Mouse (Mus musculus): Measurements from ENCODE around the gene Gar1. TPM values are rescaled to one million over a fixed set of nuclear protein-coding genes. Genes with fewer than 3 reads are reported as not detected.
A peak's percentile ranks its signal among the peaks of the same experiment; 100 is the strongest.

Gene Gar1
- total and polyA plus RNA-seq, 2 experiments from 2014 or later = 0.11 to 14.7 TPM

GRCm38 (mm10) chr3:129803765-129804164, 27.4 kb downstream of the Gar1 start, which contains the start of gene Lrit3:
Gene Lrit3 (minus strand): TSS chr3:129804030.
- Histone ChIP-seq H3K9me3 (replicated peaks; ENCODE audit: control insufficient read depth, low read length) (no peaks in the 10 kb centered on the region), H3K4me1 (ENCODE audit: control insufficient read depth, insufficient read depth) (no peaks in the 10 kb centered on the region), H3K9ac (replicated peaks; ENCODE audit: low read depth, low read length) (no peak within 1 kb of the TSS), H3K27me3 (ENCODE audit: control insufficient read depth, insufficient read depth, low read length) (no peaks in the 10 kb centered on the region), H3K4me3 (ENCODE audit: low read depth, low read length) (no peak within 1 kb of the TSS), H3K27ac (ENCODE audit: low read depth) (no peak within 1 kb of the TSS), H3K4me2 (ENCODE audit: low read depth, low read length) (no peak within 1 kb of the TSS), H3K36me3 (replicated peaks; ENCODE audit: control insufficient read depth, insufficient read depth, low read length) (no peaks in the 10 kb centered on the region)
- no peak for DNase-seq (ENCODE audit: low spot score)
- 76% methylated on average over 10 of the region's 10 CpGs for WGBS
- no peak for ATAC-seq (ENCODE audit: insufficient read depth, low read depth)
- TF ChIP-seq EP300 (IDR thresholded peaks at IDR 0.05; ENCODE audit: low read depth) (no peak), CTCF (IDR thresholded peaks at IDR 0.05; ENCODE audit: low read depth) (no peak)

GRCm38 (mm10) chr3:129799011-129799410, 32.2 kb downstream of the Gar1 start:
- Histone ChIP-seq H3K4me1 (ENCODE audit: control insufficient read depth, insufficient read depth) (no peaks in the 10 kb centered on the region), H3K9ac (replicated peaks; ENCODE audit: low read depth, low read length) (no peak overlapping the region), H3K27me3 (ENCODE audit: control insufficient read depth, insufficient read depth, low read length) (no peaks in the 10 kb centered on the region), H3K4me2 (ENCODE audit: low read depth, low read length) (no peak overlapping the region), H3K4me3 (ENCODE audit: low read depth, low read length) (no peak overlapping the region), H3K36me3 (replicated peaks; ENCODE audit: control insufficient read depth, insufficient read depth, low read length) (no peaks in the 10 kb centered on the region), H3K27ac (ENCODE audit: low read depth) (no peak overlapping the region), H3K9me3 (replicated peaks; ENCODE audit: control insufficient read depth, low read length) (no peaks in the 10 kb centered on the region)
- no peak for TF ChIP-seq CTCF (IDR thresholded peaks at IDR 0.05; ENCODE audit: low read depth)
- TF ChIP-seq EP300 (IDR thresholded peaks at IDR 0.05; ENCODE audit: low read depth) = no peak
- 78% methylated on average over 2 of the region's 2 CpGs for WGBS
- no peak for DNase-seq (ENCODE audit: low spot score)
- no peak for ATAC-seq (ENCODE audit: insufficient read depth, low read depth)

GRCm38 (mm10) chr3:129798551-129798950, 32.6 kb downstream of the Gar1 start:
- Histone ChIP-seq H3K4me2 (ENCODE audit: low read depth, low read length) (no peak overlapping the region), H3K27me3 (ENCODE audit: control insufficient read depth, insufficient read depth, low read length) (no peaks in the 10 kb centered on the region), H3K36me3 (replicated peaks; ENCODE audit: control insufficient read depth, insufficient read depth, low read length) (no peaks in the 10 kb centered on the region), H3K4me1 (ENCODE audit: control insufficient read depth, insufficient read depth) (no peaks in the 10 kb centered on the region), H3K27ac (ENCODE audit: low read depth) (no peak overlapping the region), H3K4me3 (ENCODE audit: low read depth, low read length) (no peak overlapping the region), H3K9ac (replicated peaks; ENCODE audit: low read depth, low read length) (no peak overlapping the region), H3K9me3 (replicated peaks; ENCODE audit: control insufficient read depth, low read length) (no peaks in the 10 kb centered on the region)
- ATAC-seq (ENCODE audit: insufficient read depth, low read depth) (peak; percentile 58; the same call in 1 of the 2 replicates), DNase-seq (ENCODE audit: low spot score) (peak; percentile 12)
- no peak for TF ChIP-seq EP300 (IDR thresholded peaks at IDR 0.05; ENCODE audit: low read depth)
- no peak for TF ChIP-seq CTCF (IDR thresholded peaks at IDR 0.05; ENCODE audit: low read depth)
- WGBS = 41% methylated on average over 11 of the region's 11 CpGs

- no peaks in the 10 kb centered on the region for H3K9me3 ChIP-seq (replicated peaks; ENCODE audit: control insufficient read depth, low read length)
- H3K4me3 ChIP-seq (ENCODE audit: low read depth, low read length) = no peak overlapping the region
- H3K9ac ChIP-seq (replicated peaks; ENCODE audit: low read depth, low read length) = no peak overlapping the region
- DNase-seq (ENCODE audit: low spot score) (no peak), ATAC-seq (ENCODE audit: insufficient read depth, low read depth) (no peak)
- no peak overlapping the region for H3K27ac ChIP-seq (ENCODE audit: low read depth)
- TF ChIP-seq EP300 (IDR thresholded peaks at IDR 0.05; ENCODE audit: low read depth) (no peak), CTCF (IDR thresholded peaks at IDR 0.05; ENCODE audit: low read depth) (no peak)
- no peaks in the 10 kb centered on the region for H3K36me3 ChIP-seq (replicated peaks; ENCODE audit: control insufficient read depth, insufficient read depth, low read length)
- H3K4me1 ChIP-seq (ENCODE audit: control insufficient read depth, insufficient read depth) = no peaks in the 10 kb centered on the region
- H3K4me2 ChIP-seq (ENCODE audit: low read depth, low read length) = no peak overlapping the region
- WGBS = 74% methylated on average over 5 of the region's 5 CpGs
- H3K27me3 ChIP-seq (ENCODE audit: control insufficient read depth, insufficient read depth, low read length) = no peaks in the 10 kb centered on the region
Measured at GRCm38 (mm10) chr3:129797341-129797740, 33.9 kb downstream of the Gar1 start.

DNA sequence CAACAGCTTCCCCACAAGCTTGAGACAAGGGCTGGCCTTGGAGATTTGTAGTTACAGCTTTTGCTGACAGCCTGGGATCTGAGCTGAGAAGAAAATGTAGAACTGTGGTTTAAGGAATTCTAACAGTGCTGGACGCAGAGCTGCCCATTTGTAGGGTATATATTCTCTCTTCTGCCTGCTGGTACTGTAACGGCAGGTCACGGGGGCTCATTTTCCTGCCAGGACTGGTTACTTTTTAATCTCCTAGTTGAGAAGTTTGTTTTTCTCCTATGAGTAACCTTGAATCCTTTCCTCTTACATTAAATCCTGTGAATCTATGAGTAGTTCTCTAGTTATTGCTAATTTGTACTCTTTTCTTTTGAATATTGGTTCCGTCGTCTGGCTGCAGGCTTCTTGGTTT, 37.4 kb downstream of the Gar1 start:
- Histone ChIP-seq H3K36me3 (replicated peaks; ENCODE audit: control insufficient read depth, insufficient read depth, low read length) (no peaks in the 10 kb centered on the region), H3K9ac (replicated peaks; ENCODE audit: low read depth, low read length) (no peak overlapping the region), H3K4me2 (ENCODE audit: low read depth, low read length) (no peak overlapping the region), H3K27me3 (ENCODE audit: control insufficient read depth, insufficient read depth, low read length) (no peaks in the 10 kb centered on the region), H3K9me3 (replicated peaks; ENCODE audit: control insufficient read depth, low read length) (no peaks in the 10 kb centered on the region), H3K4me1 (ENCODE audit: control insufficient read depth, insufficient read depth) (no peaks in the 10 kb centered on the region), H3K4me3 (ENCODE audit: low read depth, low read length) (no peak overlapping the region), H3K27ac (ENCODE audit: low read depth) (no peak overlapping the region)
- ATAC-seq (ENCODE audit: insufficient read depth, low read depth) (no peak), DNase-seq (ENCODE audit: low spot score) (no peak)
- WGBS = 89% methylated on average over 5 of the region's 5 CpGs
- no peak for TF ChIP-seq EP300 (IDR thresholded peaks at IDR 0.05; ENCODE audit: low read depth)
- no peak for TF ChIP-seq CTCF (IDR thresholded peaks at IDR 0.05; ENCODE audit: low read depth)

GRCm38 (mm10) chr3:129782746-129783145, 48.5 kb downstream of the Gar1 start:
- 85% methylated on average over 3 of the region's 3 CpGs for WGBS
- DNase-seq (ENCODE audit: low spot score) (no peak), ATAC-seq (ENCODE audit: insufficient read depth, low read depth) (no peak)
- Histone ChIP-seq H3K36me3 (replicated peaks; ENCODE audit: control insufficient read depth, insufficient read depth, low read length) (no peaks in the 10 kb centered on the region), H3K9me3 (replicated peaks; ENCODE audit: control insufficient read depth, low read length) (no peaks in the 10 kb centered on the region), H3K27ac (ENCODE audit: low read depth) (no peak overlapping the region), H3K4me2 (ENCODE audit: low read depth, low read length) (no peak overlapping the region), H3K9ac (replicated peaks; ENCODE audit: low read depth, low read length) (no peak overlapping the region), H3K4me1 (ENCODE audit: control insufficient read depth, insufficient read depth) (no peaks in the 10 kb centered on the region), H3K27me3 (ENCODE audit: control insufficient read depth, insufficient read depth, low read length) (no peaks in the 10 kb centered on the region), H3K4me3 (ENCODE audit: low read depth, low read length) (no peak overlapping the region)
- no peak for TF ChIP-seq CTCF (IDR thresholded peaks at IDR 0.05; ENCODE audit: low read depth)
- no peak for TF ChIP-seq EP300 (IDR thresholded peaks at IDR 0.05; ENCODE audit: low read depth)

Measured in heart, postnatal 0 days (tissue).